Mouse (Mus musculus): Measurements from ENCODE around the gene Kdm4b. TPM values are rescaled to one million over a fixed set of nuclear protein-coding genes. Genes with fewer than 3 reads are reported as not detected.
A peak's percentile ranks its signal among the peaks of the same experiment; 100 is the strongest.

Gene Kdm4b
- polyA plus RNA-seq, 1 experiment from 2014 or later: 86.6 TPM

DNA sequence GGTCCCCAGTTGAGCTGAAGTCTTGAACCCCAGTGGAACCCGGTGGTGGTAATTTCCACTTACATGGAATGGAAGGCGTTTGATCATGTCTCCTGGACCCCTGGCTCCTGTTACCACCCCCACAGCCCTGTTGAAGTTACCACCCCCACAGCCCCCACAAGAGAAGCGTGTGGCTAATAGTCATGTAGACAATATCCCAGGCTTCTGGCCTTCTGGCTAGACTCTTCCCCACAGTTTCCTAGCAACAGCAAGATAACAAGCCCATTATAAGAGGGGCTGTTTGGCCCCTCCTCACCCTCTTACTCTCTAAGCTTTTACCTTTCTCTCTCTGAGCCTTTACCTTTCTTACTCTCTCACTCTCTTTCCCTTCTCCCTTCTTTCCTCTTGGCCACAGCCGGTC is 81.0 kb downstream of the Kdm4b start:
- Histone ChIP-seq H3K9ac (no peak overlapping the region), H3K4me2 (no peak overlapping the region), H3K36me3 (replicated peaks) (peaks cover 26% of the 10 kb centered on the region), H3K4me1 (peaks cover 40% of the 10 kb centered on the region), H3K27ac (peak overlapping the region; percentile 74), H3K4me3 (no peak overlapping the region), H3K9me3 (no peaks in the 10 kb centered on the region), H3K27me3 (replicated peaks) (no peaks in the 10 kb centered on the region)
- WGBS: 41% methylated on average over 4 of the region's 4 CpGs
- ATAC-seq (replicated peaks): 0 out of 2 replicates have a peak, but pooled peaks have one; percentile 15

- Histone ChIP-seq H3K9ac (no peak overlapping the region; the same call in 1 of the 2 replicates), H3K4me1 (peaks cover 40% of the 10 kb centered on the region), H3K27me3 (replicated peaks) (no peaks in the 10 kb centered on the region), H3K4me2 (no peak overlapping the region), H3K4me3 (no peak overlapping the region), H3K27ac (peak overlapping the region; percentile 74), H3K36me3 (replicated peaks) (peaks cover 25% of the 10 kb centered on the region), H3K9me3 (no peaks in the 10 kb centered on the region)
- WGBS: 55% methylated on average over 8 of the region's 8 CpGs
- ATAC-seq (replicated peaks): peak; percentile 14; the same call in 1 of the 2 replicates
Measured at GRCm38 (mm10) chr17:56407379-56407778, 81.5 kb downstream of the Kdm4b start.

DNA sequence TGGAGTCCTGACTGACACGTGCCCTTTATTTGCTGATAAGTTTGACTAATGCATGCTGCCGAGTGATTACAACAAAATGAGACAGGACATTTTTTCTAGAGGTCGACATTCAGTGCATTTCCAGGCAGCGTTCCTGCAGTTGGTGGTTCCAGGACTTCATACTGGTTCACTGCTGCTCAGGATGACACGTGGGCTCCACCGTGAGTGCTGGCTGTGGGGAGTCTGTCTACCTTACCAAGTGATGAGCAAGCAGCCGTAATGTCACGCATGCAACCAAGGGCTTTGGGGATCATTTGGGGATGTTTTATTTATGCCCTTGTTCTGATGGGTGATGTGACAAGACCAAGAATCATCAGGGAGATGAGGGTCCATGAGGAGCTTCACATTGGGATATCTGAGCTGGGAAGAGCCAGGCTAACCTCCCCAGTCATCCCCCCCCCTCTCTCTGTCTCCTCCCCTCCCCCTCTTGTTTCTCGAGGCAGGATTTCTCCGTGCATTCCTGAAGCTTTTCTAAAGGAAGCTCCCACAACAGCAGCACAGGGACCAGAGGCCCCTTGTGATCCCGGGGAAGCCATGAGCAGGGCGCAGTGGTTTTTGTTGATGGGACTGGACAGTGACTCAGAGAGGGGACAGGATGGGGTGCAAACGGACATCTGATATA is 83.2 kb downstream of the Kdm4b start:
- H3K9ac ChIP-seq: no peak overlapping the region
- no peak overlapping the region for H3K4me3 ChIP-seq
- H3K27ac ChIP-seq: peak overlapping the region; percentile 74
- H3K36me3 ChIP-seq (replicated peaks): peaks cover 33% of the 10 kb centered on the region
- no peaks in the 10 kb centered on the region for H3K27me3 ChIP-seq (replicated peaks)
- H3K4me1 ChIP-seq: peaks cover 40% of the 10 kb centered on the region
- H3K4me2 ChIP-seq: no peak overlapping the region
- ATAC-seq (replicated peaks): peak; percentile 22; the same call in 1 of the 2 replicates
- H3K9me3 ChIP-seq: no peaks in the 10 kb centered on the region
- 32% methylated on average over 13 of the region's 13 CpGs for WGBS

DNA sequence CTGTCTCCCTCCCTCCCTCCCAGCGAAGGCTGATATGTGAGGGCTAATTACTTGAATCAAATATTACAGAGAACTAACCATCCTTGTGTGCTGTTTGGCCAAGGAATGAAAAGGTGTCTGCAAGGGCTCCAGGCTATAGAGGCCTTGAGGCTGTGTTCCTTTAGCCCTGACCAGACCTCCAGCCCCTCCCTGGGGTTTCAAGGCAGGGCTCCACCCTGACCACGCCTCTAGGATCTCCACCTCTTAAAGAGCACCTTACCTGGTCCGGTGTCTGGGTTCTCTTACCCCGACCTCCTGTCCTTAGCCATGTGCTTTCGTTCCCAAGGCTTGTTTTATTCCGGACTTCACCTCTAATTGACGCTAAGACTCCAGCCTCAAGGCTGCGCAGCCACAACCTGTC is 83.9 kb downstream of the Kdm4b start:
- Histone ChIP-seq H3K4me1 (peaks cover 40% of the 10 kb centered on the region), H3K9ac (no peak overlapping the region), H3K4me3 (no peak overlapping the region), H3K4me2 (no peak overlapping the region), H3K36me3 (replicated peaks) (peaks cover 40% of the 10 kb centered on the region), H3K27me3 (replicated peaks) (no peaks in the 10 kb centered on the region), H3K27ac (peak overlapping the region; percentile 74), H3K9me3 (no peaks in the 10 kb centered on the region)
- ATAC-seq (replicated peaks): 0 out of 2 replicates have a peak, but pooled peaks have one; percentile 16
- WGBS: 34% methylated on average over 8 of the region's 8 CpGs

DNA sequence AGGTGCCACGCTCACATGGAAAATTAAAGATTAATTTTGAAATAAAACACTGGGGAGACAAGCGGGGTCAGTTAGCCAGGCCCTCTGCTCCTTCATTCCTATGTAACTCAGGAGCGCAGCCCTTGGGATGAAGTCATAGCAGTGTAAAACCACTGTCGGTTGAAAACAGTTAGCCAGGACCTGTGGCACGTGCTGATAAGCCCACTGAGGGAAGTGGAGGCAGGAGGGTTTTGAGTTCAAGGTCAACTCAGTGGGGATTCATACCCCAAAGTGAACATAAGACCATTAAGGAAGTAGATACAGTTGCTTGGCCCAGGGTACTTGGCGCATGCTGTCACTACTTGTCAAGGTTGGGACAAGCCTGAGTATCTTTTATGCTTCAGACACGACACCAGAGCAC is 85.6 kb downstream of the Kdm4b start:
- 96% methylated on average over 7 of the region's 7 CpGs for WGBS
- Histone ChIP-seq H3K9me3 (no peaks in the 10 kb centered on the region), H3K9ac (no peak overlapping the region), H3K4me2 (no peak overlapping the region), H3K4me3 (no peak overlapping the region), H3K36me3 (replicated peaks) (peaks cover 53% of the 10 kb centered on the region), H3K27me3 (replicated peaks) (no peaks in the 10 kb centered on the region), H3K27ac (no peak overlapping the region), H3K4me1 (peaks cover 37% of the 10 kb centered on the region)
- ATAC-seq (replicated peaks): no peak

DNA sequence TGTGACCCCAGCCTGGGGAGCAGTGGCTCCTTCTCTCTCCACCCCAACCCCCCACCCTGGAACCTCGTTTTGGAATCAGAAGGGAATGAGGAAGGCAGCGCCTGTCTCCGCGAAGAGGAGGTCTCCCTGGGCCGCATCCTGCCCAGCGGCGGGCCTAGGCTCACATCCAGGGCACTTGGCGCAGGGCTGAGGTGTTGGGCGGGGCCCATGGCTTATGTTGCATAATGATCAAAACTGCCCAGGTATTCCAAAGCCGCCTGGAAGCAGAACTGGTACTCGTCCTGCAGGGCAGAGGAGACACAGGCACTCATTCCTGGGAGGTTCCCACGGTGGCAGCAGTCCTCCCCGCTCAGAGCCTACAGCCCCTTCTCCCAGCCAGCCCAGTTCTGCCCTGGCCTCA is 87.3 kb downstream of the Kdm4b start:
- 84% methylated on average over 13 of the region's 13 CpGs for WGBS
- no peaks in the 10 kb centered on the region for H3K27me3 ChIP-seq (replicated peaks)
- H3K9ac ChIP-seq: no peak overlapping the region
- no peaks in the 10 kb centered on the region for H3K9me3 ChIP-seq
- no peak overlapping the region for H3K4me2 ChIP-seq
- H3K27ac ChIP-seq: no peak overlapping the region
- peaks cover 21% of the 10 kb centered on the region for H3K4me1 ChIP-seq
- H3K36me3 ChIP-seq (replicated peaks): peaks cover 69% of the 10 kb centered on the region
- no peak overlapping the region for H3K4me3 ChIP-seq
- ATAC-seq (replicated peaks): no peak

DNA sequence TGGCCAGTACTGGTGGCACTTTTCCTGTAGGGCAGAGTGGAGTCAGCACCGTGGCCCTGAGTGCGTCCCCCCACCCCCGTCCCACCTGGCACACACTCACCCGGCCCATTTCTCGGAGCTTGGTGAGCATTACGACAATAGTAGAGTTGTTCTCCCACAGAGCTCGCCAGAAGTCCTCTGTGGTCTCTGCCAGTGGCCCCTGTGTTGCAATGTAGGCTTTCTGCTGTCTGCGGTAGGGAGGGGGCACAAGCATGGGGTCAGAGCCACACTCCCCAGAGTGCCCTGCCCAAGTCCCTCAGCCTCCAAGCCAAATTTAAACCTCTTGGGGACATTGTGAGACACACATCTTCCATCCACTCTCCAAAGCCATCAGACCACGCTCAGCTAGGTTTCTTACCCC is 88.9 kb downstream of the Kdm4b start:
- peaks cover 84% of the 10 kb centered on the region for H3K36me3 ChIP-seq (replicated peaks)
- no peak overlapping the region for H3K27ac ChIP-seq
- H3K27me3 ChIP-seq (replicated peaks): no peaks in the 10 kb centered on the region
- no peak overlapping the region for H3K4me2 ChIP-seq
- no peaks in the 10 kb centered on the region for H3K9me3 ChIP-seq
- WGBS: 94% methylated on average over 9 of the region's 9 CpGs
- ATAC-seq (replicated peaks): no peak
- H3K9ac ChIP-seq: no peak overlapping the region
- peaks cover 5% of the 10 kb centered on the region for H3K4me1 ChIP-seq
- no peak overlapping the region for H3K4me3 ChIP-seq

- Histone ChIP-seq H3K27ac (no peak overlapping the region), H3K9me3 (no peaks in the 10 kb centered on the region), H3K36me3 (replicated peaks) (peaks cover 92% of the 10 kb centered on the region), H3K9ac (no peak overlapping the region), H3K4me1 (no peaks in the 10 kb centered on the region), H3K4me3 (no peak overlapping the region), H3K4me2 (no peak overlapping the region), H3K27me3 (replicated peaks) (no peaks in the 10 kb centered on the region)
- ATAC-seq (replicated peaks): no peak
- WGBS: 78% methylated on average over 12 of the region's 12 CpGs
Measured at GRCm38 (mm10) chr17:56418304-56418703, 92.4 kb downstream of the Kdm4b start.

DNA sequence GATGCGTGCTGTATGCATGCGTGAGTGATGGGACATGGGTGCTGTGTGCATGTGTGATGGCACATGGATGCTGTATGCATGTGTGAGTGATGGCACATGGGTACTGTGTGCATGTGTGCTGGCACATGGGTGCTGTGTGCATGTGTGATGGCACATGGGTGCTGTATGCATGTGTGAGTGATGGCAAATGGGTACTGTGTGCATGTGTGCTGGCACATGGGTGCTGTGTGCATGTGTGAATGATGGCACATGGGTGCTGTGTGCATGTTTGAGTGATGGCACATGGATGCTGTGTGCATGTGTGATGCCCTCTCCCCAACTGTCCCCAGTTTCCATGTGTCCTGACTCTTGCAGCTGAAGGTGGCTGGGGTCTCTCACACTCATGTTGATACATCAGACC is 94.2 kb downstream of the Kdm4b start:
- H3K4me2 ChIP-seq: no peak overlapping the region
- no peak overlapping the region for H3K4me3 ChIP-seq
- peaks cover 3% of the 10 kb centered on the region; the same call in 1 of the 2 replicates for H3K4me1 ChIP-seq
- peaks cover 90% of the 10 kb centered on the region for H3K36me3 ChIP-seq (replicated peaks)
- no peaks in the 10 kb centered on the region for H3K27me3 ChIP-seq (replicated peaks)
- WGBS: 96% methylated on average over 2 of the region's 2 CpGs
- no peak overlapping the region for H3K27ac ChIP-seq
- no peaks in the 10 kb centered on the region for H3K9me3 ChIP-seq
- no peak for ATAC-seq (replicated peaks)
- no peak overlapping the region for H3K9ac ChIP-seq

DNA sequence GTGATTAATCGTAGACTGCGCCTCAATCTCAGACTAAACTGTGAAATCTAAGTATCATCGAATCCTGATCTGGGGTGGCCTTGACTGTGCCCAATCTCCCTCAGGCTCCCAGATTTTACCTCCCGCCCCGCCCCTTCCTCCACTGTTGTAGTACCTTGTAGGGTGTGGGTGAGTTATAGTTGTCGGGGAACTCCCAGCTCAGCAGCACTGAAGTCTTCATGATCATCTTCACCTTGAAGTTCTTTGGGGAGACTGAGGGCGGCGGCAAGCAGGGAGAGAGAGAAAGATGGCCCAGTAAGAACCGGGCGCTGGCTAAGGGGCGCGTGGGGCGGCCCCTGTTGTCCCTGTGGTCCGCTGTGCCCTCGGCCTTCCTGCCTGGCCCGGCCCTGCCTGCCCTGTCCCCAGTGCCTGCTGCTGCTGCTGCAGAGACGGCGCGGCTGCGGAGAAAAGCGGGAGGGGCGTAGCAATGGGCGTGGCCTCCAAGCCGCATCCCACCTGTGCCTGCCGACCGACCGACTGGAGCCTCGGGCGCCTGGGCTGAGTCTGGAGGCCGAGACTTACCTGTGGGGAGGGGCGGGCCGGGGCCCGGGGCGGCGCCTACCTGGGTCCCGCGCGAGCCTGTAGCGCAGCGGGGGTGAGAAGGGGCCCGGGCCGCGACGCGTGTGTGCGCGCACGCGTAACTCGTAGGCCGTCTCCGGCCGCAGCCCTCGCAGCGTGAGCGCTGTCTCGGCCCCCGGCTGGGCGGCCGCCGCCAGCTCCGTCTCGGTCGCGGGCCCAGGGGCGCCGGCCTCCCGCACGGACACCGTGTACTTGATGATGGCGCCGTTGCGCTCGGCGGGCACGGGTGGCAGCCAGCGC is 99.1 kb downstream of the Kdm4b start:
- Histone ChIP-seq H3K27me3 (replicated peaks) (no peaks in the 10 kb centered on the region), H3K9me3 (no peaks in the 10 kb centered on the region), H3K4me2 (peak overlapping the region; percentile 48), H3K9ac (peak overlapping the region; percentile 12; the same call in 1 of the 2 replicates), H3K4me3 (peak overlapping the region; percentile 19), H3K27ac (peak overlapping the region; percentile 61), H3K36me3 (replicated peaks) (peaks cover 74% of the 10 kb centered on the region), H3K4me1 (peaks cover 15% of the 10 kb centered on the region)
- WGBS: 16% methylated on average over 69 of the region's 77 CpGs
- ATAC-seq (replicated peaks): peak; percentile 46

- peaks cover 15% of the 10 kb centered on the region for H3K4me1 ChIP-seq
- H3K27ac ChIP-seq: peak overlapping the region; percentile 61; the same call in 1 of the 2 replicates
- H3K4me2 ChIP-seq: peak overlapping the region; percentile 48
- no peaks in the 10 kb centered on the region for H3K9me3 ChIP-seq
- peak overlapping the region; percentile 19 for H3K4me3 ChIP-seq
- peak overlapping the region; percentile 37 for H3K9ac ChIP-seq
- H3K27me3 ChIP-seq (replicated peaks): no peaks in the 10 kb centered on the region
- ATAC-seq (replicated peaks): peak; percentile 77
- WGBS: under 1% methylated on average over 47 of the region's 47 CpGs
- H3K36me3 ChIP-seq (replicated peaks): peaks cover 68% of the 10 kb centered on the region
Measured at GRCm38 (mm10) chr17:56425584-56425914, 99.7 kb downstream of the Kdm4b start.

- peaks cover 15% of the 10 kb centered on the region for H3K4me1 ChIP-seq
- H3K4me2 ChIP-seq: peak overlapping the region; percentile 48
- H3K27me3 ChIP-seq (replicated peaks): no peaks in the 10 kb centered on the region
- peak overlapping the region; percentile 37 for H3K9ac ChIP-seq
- WGBS: 29% methylated on average over 3 of the region's 3 CpGs
- H3K9me3 ChIP-seq: no peaks in the 10 kb centered on the region
- no peak for ATAC-seq (replicated peaks)
- H3K27ac ChIP-seq: peak overlapping the region; percentile 61; the same call in 1 of the 2 replicates
- peak overlapping the region; percentile 19; the same call in 1 of the 2 replicates for H3K4me3 ChIP-seq
- peaks cover 68% of the 10 kb centered on the region for H3K36me3 ChIP-seq (replicated peaks)
Measured at GRCm38 (mm10) chr17:56425941-56426340, 100.1 kb downstream of the Kdm4b start.

All from midbrain, embryonic 15.5 days (tissue).